Mouse (Mus musculus): ENCODE measurements around the gene C130032M10Rik.

DNA sequence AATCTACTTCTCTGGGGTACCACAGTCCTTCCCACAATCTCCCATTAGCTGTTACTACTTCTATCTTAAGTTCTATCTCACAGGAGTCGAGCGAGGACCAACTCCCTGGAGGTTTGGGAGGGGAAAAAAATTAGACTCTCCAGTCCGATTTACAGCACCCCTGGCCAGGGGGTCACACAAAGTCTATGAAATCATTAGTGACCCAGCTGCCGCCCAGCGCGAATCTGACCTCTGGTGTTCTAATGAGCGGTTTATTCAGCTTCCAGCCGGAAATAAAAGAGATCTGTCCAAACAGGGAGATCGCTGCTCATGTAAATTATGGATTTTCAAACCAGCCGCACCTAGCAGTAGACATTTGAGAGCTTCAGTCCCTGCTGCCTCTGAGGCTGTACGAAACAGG lies 15.8 kb downstream of the C130032M10Rik start:
- TF ChIP-seq GATA1 (IDR thresholded peaks at IDR 0.05; ENCODE audit: borderline replicate concordance, low read length) (no peak), FLI1 (IDR thresholded peaks at IDR 0.05; ENCODE audit: low read length) (no peak)

All from megakaryocyte, embryonic 14.5 days (primary cell).